Mouse (Mus musculus) megakaryocyte, embryonic 14.5 days (primary cell): ENCODE results near the gene Nyap1. TPM values are rescaled to one million over a fixed set of nuclear protein-coding genes. Genes with fewer than 3 reads are reported as not detected.

Experiments
- H3K27me3 ChIP-seq: replicated peaks from 2 replicates; pipeline ENCODE3; 2012; ENCODE audit warnings: inconsistent platforms
- H3K36me3 ChIP-seq: replicated peaks from 2 replicates; pipeline ENCODE3; 2012; ENCODE audit warnings: low read length, inconsistent platforms, mixed read lengths
- H3K4me1 ChIP-seq: 2 replicates; pipeline ENCODE4 v1.6.1; 2012; ENCODE audit warnings: inconsistent platforms
- H3K4me3 ChIP-seq: replicated peaks from 2 replicates; pipeline ENCODE3; 2012; ENCODE audit warnings: moderate library complexity, mild to moderate bottlenecking, inconsistent platforms
- H3K9me3 ChIP-seq: 2 replicates; pipeline ENCODE4 v1.6.1; 2012; ENCODE audit warnings: inconsistent platforms
- FLI1 ChIP-seq: IDR thresholded peaks from 2 replicates; pipeline ENCODE4 v1.6.1; 2012; ENCODE audit warnings: low read length, inconsistent platforms, mixed read lengths
- GATA1 ChIP-seq: IDR thresholded peaks from 3 replicates; pipeline ENCODE4 v1.6.1; 2012; ENCODE audit warnings: mixed read lengths, low read length, inconsistent platforms, borderline replicate concordance
- polyA plus RNA-seq: library from polyadenylated mRNA; stranded (reverse); fragments of >175 nt; gene quantifications from 2 replicates; pipeline ENCODE4 v1.2.3, GENCODE M21; 2012; ENCODE audit warnings: low replicate concordance; ENCODE audit not compliant: insufficient read depth

Gene Nyap1
- polyA plus RNA-seq, 1 experiment = 5.9 TPM

DNA sequence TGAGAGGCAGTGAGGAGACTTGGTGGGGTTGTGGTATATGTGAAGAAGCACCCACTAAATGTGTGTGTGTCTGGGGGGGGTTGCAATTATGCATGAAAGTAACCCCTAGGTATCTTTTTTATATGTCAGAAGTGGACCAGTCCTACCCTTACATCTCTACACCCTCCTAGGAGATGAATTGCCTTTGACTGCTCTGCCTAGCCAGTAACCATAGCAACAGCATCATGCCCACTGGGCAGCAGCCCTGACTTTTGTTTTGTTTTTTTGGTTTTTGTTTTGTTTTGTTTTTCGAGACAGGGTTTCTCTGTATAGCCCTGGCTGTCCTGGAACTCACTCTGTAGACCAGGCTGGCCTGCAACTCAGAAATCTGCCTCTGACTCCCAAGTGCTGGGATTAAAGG lies 27.1 kb upstream of the Nyap1 start:
- H3K4me3 ChIP-seq = no peak overlapping the region
- peaks cover 10% of the 10 kb centered on the region for H3K4me1 ChIP-seq
- H3K27me3 ChIP-seq = no peaks in the 10 kb centered on the region
- H3K9me3 ChIP-seq = peaks cover 5% of the 10 kb centered on the region; the same call in 1 of the 2 replicates
- no peak for TF ChIP-seq FLI1
- no peak for TF ChIP-seq GATA1
- peaks cover 37% of the 10 kb centered on the region for H3K36me3 ChIP-seq

DNA sequence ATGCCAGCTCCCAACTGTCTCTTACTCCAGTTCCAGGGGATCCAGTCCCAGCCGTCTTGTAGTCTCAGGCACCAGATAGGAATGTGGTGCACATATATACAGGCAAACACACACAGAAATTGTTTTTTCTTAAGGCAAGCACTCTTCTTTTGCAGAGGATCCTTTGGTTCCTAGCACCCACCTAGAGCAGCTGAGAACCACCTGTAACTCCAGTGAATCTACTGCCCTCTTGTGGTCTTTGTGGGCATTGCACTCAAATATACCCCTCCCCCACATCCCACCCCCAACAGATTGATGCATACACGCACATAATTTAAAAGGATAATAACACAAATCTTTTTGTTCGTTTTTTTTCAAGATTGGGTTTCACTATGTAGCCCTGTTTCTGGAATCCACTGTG lies 24.9 kb upstream of the Nyap1 start:
- no peaks in the 10 kb centered on the region for H3K27me3 ChIP-seq
- peaks cover 52% of the 10 kb centered on the region for H3K36me3 ChIP-seq
- TF ChIP-seq GATA1 = no peak
- TF ChIP-seq FLI1 = no peak
- H3K9me3 ChIP-seq = peaks cover 5% of the 10 kb centered on the region; the same call in 1 of the 2 replicates
- H3K4me3 ChIP-seq = no peak overlapping the region
- H3K4me1 ChIP-seq = peaks cover 10% of the 10 kb centered on the region

DNA sequence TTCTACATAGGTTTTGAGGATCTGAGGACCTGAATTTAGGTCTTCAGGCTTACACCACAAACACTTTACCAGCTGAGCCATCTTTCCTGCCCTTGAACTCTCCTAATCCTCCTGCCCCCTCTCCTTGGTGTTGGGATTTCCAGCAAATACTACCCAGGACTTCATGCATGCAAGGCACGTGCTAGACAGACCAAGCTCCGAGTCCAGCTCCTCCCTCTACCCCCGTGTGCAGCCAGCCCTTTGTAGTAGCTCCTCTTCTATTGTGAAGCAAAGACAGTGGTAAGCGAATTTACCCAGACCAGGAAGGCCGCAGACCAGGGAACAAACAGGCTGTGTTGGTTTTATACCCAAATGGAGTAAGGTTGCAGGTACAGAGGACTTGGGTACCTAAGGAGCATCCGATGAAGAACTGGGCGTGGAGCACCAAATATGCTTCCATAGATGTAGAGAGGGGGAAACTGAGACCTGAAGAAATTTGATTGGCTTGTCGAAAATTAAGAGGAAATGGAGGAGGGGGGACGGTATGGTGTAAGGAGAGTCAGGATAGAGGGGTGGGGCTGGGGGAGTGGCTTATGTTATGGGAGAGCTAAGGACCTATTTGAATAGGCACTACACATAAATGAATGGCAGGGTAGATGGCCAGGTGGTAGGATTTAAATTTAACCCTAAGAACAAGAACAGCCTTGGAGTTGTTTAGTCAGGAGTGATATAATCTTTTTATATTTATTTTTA lies 23.4 kb upstream of the Nyap1 start:
- Histone ChIP-seq H3K27me3 (no peaks in the 10 kb centered on the region), H3K4me1 (peaks cover 20% of the 10 kb centered on the region), H3K9me3 (peaks cover 5% of the 10 kb centered on the region; the same call in 1 of the 2 replicates), H3K4me3 (no peak overlapping the region), H3K36me3 (peaks cover 67% of the 10 kb centered on the region)
- TF ChIP-seq GATA1 = no peak
- TF ChIP-seq FLI1 = no peak

DNA sequence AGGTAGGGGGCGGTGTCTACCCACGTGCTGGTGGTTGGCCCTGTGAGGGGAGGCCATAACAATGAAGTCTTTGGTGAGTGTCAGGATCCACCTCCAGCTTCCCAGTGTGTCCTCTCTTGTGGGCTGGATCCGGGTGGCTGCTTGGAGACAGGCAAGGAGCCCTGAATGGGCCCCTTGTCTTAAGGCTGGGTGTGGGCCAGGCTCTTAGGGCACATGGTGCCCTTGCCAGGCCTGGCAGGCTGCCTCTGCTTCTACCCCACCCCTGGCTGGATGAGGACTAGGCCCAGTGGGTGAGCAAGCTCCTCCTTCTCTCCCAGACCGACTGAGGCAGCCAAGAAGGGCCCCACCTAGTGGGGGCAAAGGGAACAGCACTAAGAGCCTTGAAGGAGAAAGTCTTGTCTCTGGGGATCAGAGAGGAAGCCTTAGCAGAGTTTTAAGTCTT lies 18.6 kb upstream of the Nyap1 start:
- H3K27me3 ChIP-seq = no peaks in the 10 kb centered on the region
- H3K9me3 ChIP-seq = no peaks in the 10 kb centered on the region
- peaks cover 56% of the 10 kb centered on the region for H3K4me1 ChIP-seq
- H3K36me3 ChIP-seq = peaks cover 91% of the 10 kb centered on the region
- no peak overlapping the region for H3K4me3 ChIP-seq
- no peak for TF ChIP-seq GATA1

DNA sequence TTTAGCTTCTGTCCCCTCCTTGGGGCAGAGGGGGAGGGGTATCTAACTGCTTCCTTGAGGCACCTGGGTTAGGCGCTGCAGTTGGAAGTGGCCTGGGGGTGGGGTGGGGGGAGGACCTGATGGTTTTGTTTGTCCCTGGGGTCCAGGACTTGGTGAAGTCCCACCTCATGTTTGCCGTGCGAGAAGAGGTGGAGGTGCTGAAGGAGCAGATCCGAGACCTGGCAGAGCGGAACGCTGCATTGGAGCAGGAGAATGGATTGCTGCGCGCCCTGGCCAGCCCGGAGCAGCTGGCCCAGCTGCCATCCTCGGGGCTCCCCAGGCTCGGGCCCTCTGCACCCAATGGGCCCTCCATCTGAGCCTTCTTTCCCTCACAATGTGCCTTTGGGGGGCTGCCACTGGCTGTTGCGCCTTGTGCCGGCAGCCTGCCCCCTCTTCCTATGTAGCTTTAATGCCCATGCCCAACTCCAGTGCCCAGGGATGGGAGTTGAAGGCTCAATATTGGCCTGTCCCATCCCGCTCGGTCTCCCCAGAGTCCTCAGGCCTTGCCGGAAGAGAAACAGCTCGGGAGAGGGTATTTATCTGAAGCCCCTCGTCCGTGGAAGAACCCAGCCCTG lies 17.6 kb upstream of the Nyap1 start:
- no peaks in the 10 kb centered on the region for H3K9me3 ChIP-seq
- H3K27me3 ChIP-seq = no peaks in the 10 kb centered on the region
- peaks cover 61% of the 10 kb centered on the region for H3K4me1 ChIP-seq
- no peak overlapping the region for H3K4me3 ChIP-seq
- TF ChIP-seq FLI1 = no peak
- TF ChIP-seq GATA1 = no peak
- H3K36me3 ChIP-seq = peaks cover 87% of the 10 kb centered on the region

DNA sequence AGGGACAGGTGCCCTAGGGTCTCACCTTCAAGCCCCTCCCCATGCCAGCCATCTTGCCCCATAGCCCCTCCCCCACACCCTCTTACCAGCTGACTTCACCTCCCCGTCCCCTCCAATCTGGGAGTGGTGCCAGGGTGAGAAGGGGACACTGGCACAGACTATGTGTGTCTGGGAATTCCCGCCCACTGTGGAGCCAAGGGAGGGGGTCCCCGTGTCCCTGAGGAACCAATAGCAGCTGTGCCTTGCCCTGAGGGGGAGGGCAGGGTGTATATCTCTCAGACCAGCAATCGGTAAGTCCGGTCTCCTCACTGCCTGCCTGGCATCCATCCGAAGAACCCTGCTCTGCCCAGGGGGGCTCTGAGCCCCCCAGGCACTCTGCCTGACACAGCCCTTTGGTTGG lies 16.5 kb upstream of the Nyap1 start:
- H3K4me3 ChIP-seq = no peak overlapping the region
- no peaks in the 10 kb centered on the region for H3K9me3 ChIP-seq
- no peaks in the 10 kb centered on the region for H3K27me3 ChIP-seq
- H3K36me3 ChIP-seq = peaks cover 95% of the 10 kb centered on the region
- peaks cover 72% of the 10 kb centered on the region for H3K4me1 ChIP-seq
- no peak for TF ChIP-seq GATA1

DNA sequence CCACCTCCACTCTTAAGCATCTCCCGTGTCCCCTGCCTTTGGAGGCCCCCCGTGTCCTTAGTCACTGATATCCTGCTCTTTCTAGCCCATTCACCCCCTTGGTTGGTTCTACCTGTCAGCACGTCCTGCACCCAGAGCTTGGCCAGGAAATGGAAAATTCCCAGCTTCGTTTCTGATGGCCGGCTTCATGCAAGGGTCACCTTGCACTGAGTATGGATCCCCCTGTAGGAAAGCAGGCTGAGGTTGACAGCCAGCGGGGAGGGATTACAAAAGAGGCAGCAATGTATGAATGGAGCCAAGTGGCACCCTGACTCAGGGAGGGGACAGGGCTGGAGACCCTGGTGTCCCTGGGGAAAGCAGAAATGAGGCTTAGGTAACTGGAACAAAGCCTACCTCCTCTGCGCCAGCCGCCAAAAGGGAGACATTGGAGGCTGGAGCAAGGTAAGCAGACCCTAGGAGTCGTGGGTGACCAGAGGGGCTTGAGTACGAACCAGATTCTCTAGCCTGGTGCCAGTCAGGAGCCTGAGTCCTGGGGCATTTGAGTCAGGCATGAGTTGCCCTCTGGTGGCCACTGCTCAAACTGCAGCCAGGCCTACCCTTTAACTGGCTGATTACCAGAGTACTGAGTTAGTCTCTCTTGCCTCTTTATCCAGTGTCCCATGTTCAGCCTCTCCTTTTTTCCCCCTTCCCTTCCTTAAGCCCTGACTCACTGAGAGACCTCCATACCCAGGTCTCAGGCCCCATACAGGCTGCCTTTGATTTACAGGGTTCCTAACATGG lies 15.7 kb upstream of the Nyap1 start:
- H3K36me3 ChIP-seq = peaks cover 95% of the 10 kb centered on the region
- no peak overlapping the region for H3K4me3 ChIP-seq
- H3K9me3 ChIP-seq = no peaks in the 10 kb centered on the region
- TF ChIP-seq GATA1 = no peak
- no peak for TF ChIP-seq FLI1
- H3K27me3 ChIP-seq = no peaks in the 10 kb centered on the region
- peaks cover 79% of the 10 kb centered on the region for H3K4me1 ChIP-seq

DNA sequence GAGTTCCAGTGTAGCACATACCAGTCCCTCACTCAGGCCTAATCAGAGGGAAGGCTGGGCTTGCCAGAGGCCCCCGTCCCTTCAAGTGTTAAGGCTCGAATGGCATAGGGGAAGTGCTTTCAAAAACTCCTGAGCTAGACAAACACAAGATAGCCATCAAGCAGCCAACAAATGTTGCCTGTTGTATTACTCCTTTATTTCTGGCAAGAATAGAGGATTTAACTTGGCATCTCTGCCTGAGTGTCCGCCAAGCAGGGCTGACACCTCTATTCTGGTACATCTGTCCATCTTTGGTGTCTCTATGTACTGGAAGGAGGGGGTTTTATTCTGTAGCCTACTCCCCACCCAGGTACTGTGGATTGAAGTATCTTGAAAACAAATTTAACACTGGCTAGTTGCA lies 14.7 kb upstream of the Nyap1 start:
- peaks cover 96% of the 10 kb centered on the region for H3K36me3 ChIP-seq
- no peak for TF ChIP-seq FLI1
- no peak for TF ChIP-seq GATA1

DNA sequence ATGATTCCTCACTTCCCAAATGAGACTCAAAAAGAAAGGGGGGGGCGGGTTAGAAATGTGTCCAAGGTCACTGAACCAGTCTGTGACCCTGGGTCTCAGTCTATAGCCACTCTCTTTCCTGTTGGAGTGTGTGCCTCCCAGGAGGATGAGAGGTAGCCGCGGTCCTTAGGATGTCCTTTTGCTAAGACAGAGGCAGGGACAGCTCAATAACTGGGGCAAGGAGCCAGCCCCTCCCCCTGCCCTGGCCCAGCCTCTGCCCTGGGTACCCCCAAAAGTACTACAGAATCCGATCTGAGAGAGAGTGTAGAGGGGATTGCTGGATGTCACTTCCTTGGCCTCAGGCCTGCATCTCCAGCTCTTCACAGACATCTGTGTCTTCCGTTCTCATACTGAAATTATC lies 14.0 kb upstream of the Nyap1 start:
- peaks cover 96% of the 10 kb centered on the region for H3K36me3 ChIP-seq
- no peak overlapping the region for H3K4me3 ChIP-seq
- no peaks in the 10 kb centered on the region for H3K9me3 ChIP-seq
- H3K4me1 ChIP-seq = peaks cover 93% of the 10 kb centered on the region
- no peaks in the 10 kb centered on the region for H3K27me3 ChIP-seq
- TF ChIP-seq GATA1 (no peak), FLI1 (no peak)

More for the DNA sequence above, 14.7 kb upstream of the Nyap1 start:
- Histone ChIP-seq H3K9me3 (no peaks in the 10 kb centered on the region), H3K4me3 (no peak overlapping the region), H3K27me3 (no peaks in the 10 kb centered on the region), H3K4me1 (peaks cover 89% of the 10 kb centered on the region)
